Mouse (Mus musculus): ENCODE measurements at regions not wholly inside any gene's neighbourhood (a gene's known extent, or its start where the extent isn't known, plus 50 kb on each side); places are given as distances from the start of the nearest gene placed in this dataset.

GRCm38 (mm10) chr10:125498347-125498746 lies 109.1 kb upstream of the Slc16a7 start:
- in situ Hi-C loops (cut with MboI; ENCODE audit: low pct_ligation_motif_present, low pct_unique_long_range_greater_than_20kb, low sequenced_read_pairs) (no loop called here), dilution Hi-C loops (cut with MboI; ENCODE audit: extremely low pct_ligation_motif_present, extremely low pct_unique_long_range_greater_than_20kb, low sequenced_read_pairs) (no loop called here)
- no peak overlapping the region for H3K27ac ChIP-seq (ENCODE audit: insufficient read depth, low read depth)
- no peaks in the 10 kb centered on the region for H3K79me2 ChIP-seq (replicated peaks; ENCODE audit: control insufficient read depth, extremely low read depth, insufficient read depth, poor library complexity, severe bottlenecking)
- TF ChIP-seq MXI1 (IDR thresholded peaks at IDR 0.05; ENCODE audit: low read depth, low read length) (no peak), ZNF384 (IDR thresholded peaks at IDR 0.05; ENCODE audit: low read depth, low read length) (no peak), USF2 (conservative IDR thresholded peaks at IDR 0.05; ENCODE audit: low read depth, low read length) (no peak), USF1 (IDR thresholded peaks at IDR 0.05; ENCODE audit: low read depth, low read length) (no peak), MAX (IDR thresholded peaks at IDR 0.05; ENCODE audit: low read length) (no peak), ETS1 (conservative IDR thresholded peaks at IDR 0.05; ENCODE audit: low read depth, low read length) (no peak), ELF1 (IDR thresholded peaks at IDR 0.05; ENCODE audit: low read depth, low read length) (no peak), ZC3H11A (IDR thresholded peaks at IDR 0.05; ENCODE audit: low read depth, low read length) (no peak), SIN3A (IDR thresholded peaks at IDR 0.05; ENCODE audit: low read length) (no peak)
- H3K27me3 ChIP-seq (replicated peaks) = no peaks in the 10 kb centered on the region
- peaks cover 30% of the 10 kb centered on the region for H3K9me3 ChIP-seq (replicated peaks; ENCODE audit: low read length)
- no peak for DNase-seq (ENCODE audit: extremely low read depth)
- H3K4me3 ChIP-seq (replicated peaks in 1 of 3; ENCODE audit: low read depth in 2 of 3, low read length in 2 of 3, poor library complexity in 1 of 3) = no peak overlapping the region
- H3K9ac ChIP-seq (ENCODE audit: insufficient read depth, low read depth) = no peak overlapping the region
- no peak overlapping the region for H3K4me2 ChIP-seq (ENCODE audit: insufficient read depth, low read depth, poor library complexity, severe bottlenecking)
- H3K36me3 ChIP-seq (replicated peaks in 1 of 2; ENCODE audit: control insufficient read depth in 1 of 2, insufficient read depth in 1 of 2, low read length in 1 of 2) = no peaks in the 10 kb centered on the region
- H3K4me1 ChIP-seq (ENCODE audit: control insufficient read depth in 1 of 2, insufficient read depth in 2 of 2) = no peaks in the 10 kb centered on the region

- H3K4me3 ChIP-seq (replicated peaks in 1 of 3; ENCODE audit: low read depth in 2 of 3, low read length in 2 of 3, poor library complexity in 1 of 3) = no peak overlapping the region
- H3K27ac ChIP-seq (ENCODE audit: insufficient read depth, low read depth) = no peak overlapping the region
- no peaks in the 10 kb centered on the region for H3K79me2 ChIP-seq (replicated peaks; ENCODE audit: control insufficient read depth, extremely low read depth, insufficient read depth, poor library complexity, severe bottlenecking)
- no peaks in the 10 kb centered on the region for H3K4me1 ChIP-seq (ENCODE audit: control insufficient read depth in 1 of 2, insufficient read depth in 2 of 2)
- no peaks in the 10 kb centered on the region for H3K36me3 ChIP-seq (replicated peaks in 1 of 2; ENCODE audit: control insufficient read depth in 1 of 2, insufficient read depth in 1 of 2, low read length in 1 of 2)
- dilution Hi-C loops (cut with MboI; ENCODE audit: extremely low pct_ligation_motif_present, extremely low pct_unique_long_range_greater_than_20kb, low sequenced_read_pairs) (no loop called here), in situ Hi-C loops (cut with MboI; ENCODE audit: low pct_ligation_motif_present, low pct_unique_long_range_greater_than_20kb, low sequenced_read_pairs) (no loop called here)
- DNase-seq (ENCODE audit: extremely low read depth) = no peak
- TF ChIP-seq MAZ (IDR thresholded peaks at IDR 0.05; ENCODE audit: low read depth, low read length) (no peak), BHLHE40 (IDR thresholded peaks at IDR 0.05; ENCODE audit: low read depth, low read length) (no peak), KAT2A (IDR thresholded peaks at IDR 0.05; ENCODE audit: insufficient replicate concordance, low read length) (no peak), ETS1 (conservative IDR thresholded peaks at IDR 0.05; ENCODE audit: low read depth, low read length) (no peak), MXI1 (IDR thresholded peaks at IDR 0.05; ENCODE audit: low read depth, low read length) (no peak), TCF12 (IDR thresholded peaks at IDR 0.05; ENCODE audit: low read depth, low read length) (no peak), ZNF384 (IDR thresholded peaks at IDR 0.05; ENCODE audit: low read depth, low read length) (no peak), USF2 (conservative IDR thresholded peaks at IDR 0.05; ENCODE audit: low read depth, low read length) (no peak), ZKSCAN1 (IDR thresholded peaks at IDR 0.05; ENCODE audit: borderline replicate concordance, low read depth, low read length) (no peak), SMC3 (IDR thresholded peaks at IDR 0.05; ENCODE audit: low read depth, low read length) (no peak), NELFE (IDR thresholded peaks at IDR 0.05; ENCODE audit: low read depth, low read length) (no peak)
- no peak overlapping the region for H3K4me2 ChIP-seq (ENCODE audit: insufficient read depth, low read depth, poor library complexity, severe bottlenecking)
- no peak overlapping the region for H3K9ac ChIP-seq (ENCODE audit: insufficient read depth, low read depth)
- no peaks in the 10 kb centered on the region for H3K27me3 ChIP-seq (replicated peaks)
- H3K9me3 ChIP-seq (replicated peaks; ENCODE audit: low read length) = peaks cover 29% of the 10 kb centered on the region
Observed at GRCm38 (mm10) chr10:125500338-125500737, 111.1 kb upstream of the Slc16a7 start.

All from CH12.LX (cell line).